Mouse (Mus musculus) testis, postnatal 10 days (tissue): Measurements from ENCODE around the gene Unk.

ENCODE experiments used
- DNase-seq: peaks from one replicate; pipeline ENCODE4 v3.0.0; 2021; ENCODE audit warnings: low spot score

The Unk gene

GRCm38 (mm10) chr11:116063562-116063961, 33.4 kb downstream of the Unk start:
- DNase-seq = no peak

- DNase-seq = no peak
Measured at GRCm38 (mm10) chr11:116064187-116064867, 34.2 kb downstream of the Unk start.

- DNase-seq = no peak
Measured at GRCm38 (mm10) chr11:116065345-116065744, 35.2 kb downstream of the Unk start.

- no peak for DNase-seq
Measured at GRCm38 (mm10) chr11:116071510-116071909, 41.4 kb downstream of the Unk start.

GRCm38 (mm10) chr11:116072608-116073007, 42.5 kb downstream of the Unk start:
- no peak for DNase-seq

- DNase-seq = no peak
Measured at GRCm38 (mm10) chr11:116074436-116074991, 44.4 kb downstream of the Unk start.

GRCm38 (mm10) chr11:116075539-116076265, 45.6 kb downstream of the Unk start:
- DNase-seq = peak; percentile 68

GRCm38 (mm10) chr11:116076266-116076540, 46.1 kb downstream of the Unk start:
- DNase-seq = no peak

- DNase-seq = no peak
Measured at GRCm38 (mm10) chr11:116076836-116077235, 46.7 kb downstream of the Unk start.

GRCm38 (mm10) chr11:116077446-116078204, 47.5 kb downstream of the Unk start, which contains the start of gene Unc13d:
Gene Unc13d, minus strand, starts transcription at chr11:116077961.
- no peak for DNase-seq

GRCm38 (mm10) chr11:116078221-116078620, 48.1 kb downstream of the Unk start:
- DNase-seq = peak; percentile 78

- no peak for DNase-seq
Measured at GRCm38 (mm10) chr11:116078676-116079320, 48.7 kb downstream of the Unk start.

- DNase-seq = no peak
Measured at GRCm38 (mm10) chr11:116079511-116079910, 49.4 kb downstream of the Unk start.

- DNase-seq = peak; percentile 82
Measured at GRCm38 (mm10) chr11:116081081-116081480, 51.0 kb downstream of the Unk start.

GRCm38 (mm10) chr11:116083096-116083672, 53.1 kb downstream of the Unk start:
- DNase-seq = no peak

GRCm38 (mm10) chr11:116084166-116084565, 54.0 kb downstream of the Unk start:
- no peak for DNase-seq

GRCm38 (mm10) chr11:116086258-116087193, 56.4 kb downstream of the Unk start, which contains the start of gene Wbp2:
Gene Wbp2, minus strand, starts transcription at chr11:116086995.
- DNase-seq = peak; percentile 97

GRCm38 (mm10) chr11:116087194-116088130, 57.3 kb downstream of the Unk start:
- peak; percentile 96 for DNase-seq

- DNase-seq = no peak
Measured at GRCm38 (mm10) chr11:116088188-116088587, 58.1 kb downstream of the Unk start.
